Mouse (Mus musculus) embryonic facial prominence, embryonic 10.5 days (tissue): Measurements from ENCODE around the gene Nat9. TPM values are rescaled to one million over a fixed set of nuclear protein-coding genes. Genes with fewer than 3 reads are reported as not detected.

Experiments
- DNase-seq: peaks from one replicate; pipeline ENCODE4 v3.0.0-alpha.2; 2017; ENCODE audit warnings: low spot score
- H3K27ac ChIP-seq: fragments of 300-500 bp; sonication (generic); replicated peaks from 2 replicates; pipeline ENCODE4 v1.5.1; 2016; ENCODE audit warnings: mild to moderate bottlenecking
- H3K27me3 ChIP-seq: fragments of 300-500 bp; sonication (generic); replicated peaks from 2 replicates; pipeline ENCODE4 v1.6.1; 2016; ENCODE audit warnings: low read depth, mild to moderate bottlenecking; ENCODE audit not compliant: poor library complexity, severe bottlenecking
- H3K36me3 ChIP-seq: fragments of 300-500 bp; sonication (generic); replicated peaks from 2 replicates; pipeline ENCODE4 v1.6.1; 2016; ENCODE audit warnings: mild to moderate bottlenecking, moderate library complexity
- H3K4me1 ChIP-seq: fragments of 300-500 bp; sonication (generic); 2 replicates; pipeline ENCODE4 v1.6.1; 2016
- H3K4me3 ChIP-seq: fragments of 300-500 bp; sonication (generic); 2 replicates; pipeline ENCODE4 v1.5.1; 2016; ENCODE audit warnings: mild to moderate bottlenecking, moderate library complexity
- H3K9me3 ChIP-seq: fragments of 300-500 bp; sonication (generic); 2 replicates; pipeline ENCODE4 v1.6.1; 2016; ENCODE audit warnings: mild to moderate bottlenecking
- WGBS: fragments of 180-500 bp; shearing (Covaris S2); methylation state at CpG from one replicate; pipeline ENCODE4 v1.1.7; 2016; 5-methylcytosine and 5-hydroxymethylcytosine counted together
- polyA plus RNA-seq: library from polyadenylated mRNA; unstranded; fragments of >200 nt; fragmentation: Nextera tagmentation; extraction: Ambion mirVana; gene quantifications from 2 replicates; pipeline ENCODE4 v1.2.1, GENCODE M21; 2016

Nat9 gene
- 18.2 and 18.4 TPM in 2 replicates for polyA plus RNA-seq

- Histone ChIP-seq H3K9me3 (no peaks in the 10 kb centered on the region), H3K36me3 (peaks cover 17% of the 10 kb centered on the region), H3K27ac (peak within 1 kb of the TSS; percentile 81), H3K4me1 (peaks cover 34% of the 10 kb centered on the region), H3K27me3 (no peaks in the 10 kb centered on the region), H3K4me3 (peak within 1 kb of the TSS; percentile 69)
- WGBS: 11% methylated on average over 12 of the region's 12 CpGs
- DNase-seq: no peak
Observed at GRCm38 (mm10) chr11:115187693-115188092, at the start of gene Nat9. Gene Nat9 (minus strand): TSS chr11:115187859.

DNA sequence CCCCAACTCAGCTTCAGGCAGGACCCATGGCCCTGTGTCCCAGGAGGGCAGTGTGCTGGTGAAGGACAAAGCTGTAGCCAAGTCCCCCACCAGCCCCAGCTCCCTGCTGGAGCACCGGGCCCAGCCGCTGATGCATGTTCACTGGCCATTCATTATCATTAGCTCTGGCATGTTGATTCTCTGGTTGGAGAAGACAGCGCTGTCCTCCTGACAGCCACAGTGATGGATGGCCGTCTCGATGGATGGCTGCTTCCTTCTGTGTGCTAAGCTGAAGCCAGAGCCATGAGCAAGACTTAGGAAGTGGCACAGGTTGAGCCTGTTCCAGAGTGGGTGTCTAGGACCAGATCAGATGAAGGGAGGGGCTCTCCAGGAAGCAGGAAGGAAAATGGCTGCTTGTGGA lies 48.9 kb upstream of the Nat9 start:
- 68% methylated on average over 5 of the region's 5 CpGs for WGBS
- H3K27ac ChIP-seq: peak overlapping the region; percentile 57; the same call in 1 of the 2 replicates
- H3K4me3 ChIP-seq: no peak overlapping the region
- H3K36me3 ChIP-seq: no peaks in the 10 kb centered on the region; the same call in 1 of the 2 replicates
- peaks cover 66% of the 10 kb centered on the region for H3K4me1 ChIP-seq
- H3K9me3 ChIP-seq: no peaks in the 10 kb centered on the region
- peaks cover 53% of the 10 kb centered on the region for H3K27me3 ChIP-seq
- no peak for DNase-seq

DNA sequence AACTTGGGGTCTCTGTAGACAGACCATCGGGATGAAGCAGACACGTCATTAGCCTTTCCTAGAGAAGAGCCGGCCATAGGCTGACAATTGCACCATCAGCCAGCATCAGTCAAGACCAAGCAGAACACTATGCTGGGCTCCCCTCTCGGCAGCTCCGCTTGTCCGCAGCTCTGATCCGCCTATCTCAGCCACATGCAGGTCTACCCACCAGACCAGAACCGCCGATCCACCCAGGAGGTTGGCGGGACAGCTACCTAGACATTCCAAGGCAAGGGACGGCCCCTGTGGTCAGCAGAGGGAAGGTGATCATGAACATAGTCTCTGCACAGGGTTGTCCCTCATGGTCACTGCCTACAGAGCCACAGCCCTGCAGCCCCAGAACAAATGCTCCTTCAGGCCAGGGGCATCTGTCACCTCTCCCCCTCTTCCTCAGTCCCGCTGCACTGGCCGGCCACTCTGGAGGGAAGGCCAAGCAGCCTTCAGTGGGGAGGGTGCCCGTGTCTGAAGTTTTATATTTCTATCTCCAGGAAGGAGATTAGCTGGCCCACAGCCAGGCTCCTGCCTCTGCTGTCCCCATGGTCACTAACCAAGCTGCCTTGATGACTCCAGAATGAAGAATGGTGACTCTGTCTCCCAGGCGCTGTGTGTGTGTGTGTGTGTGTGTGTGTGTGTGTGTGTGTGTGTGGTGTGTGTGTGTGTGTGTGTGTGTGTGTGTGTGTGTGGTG lies 46.8 kb upstream of the Nat9 start:
- Histone ChIP-seq H3K4me1 (peaks cover 79% of the 10 kb centered on the region), H3K27ac (no peak overlapping the region; the same call in 1 of the 2 replicates), H3K9me3 (no peaks in the 10 kb centered on the region), H3K4me3 (no peak overlapping the region), H3K27me3 (peaks cover 59% of the 10 kb centered on the region), H3K36me3 (no peaks in the 10 kb centered on the region; the same call in 1 of the 2 replicates)
- no peak for DNase-seq
- 84% methylated on average over 15 of the region's 15 CpGs for WGBS

DNA sequence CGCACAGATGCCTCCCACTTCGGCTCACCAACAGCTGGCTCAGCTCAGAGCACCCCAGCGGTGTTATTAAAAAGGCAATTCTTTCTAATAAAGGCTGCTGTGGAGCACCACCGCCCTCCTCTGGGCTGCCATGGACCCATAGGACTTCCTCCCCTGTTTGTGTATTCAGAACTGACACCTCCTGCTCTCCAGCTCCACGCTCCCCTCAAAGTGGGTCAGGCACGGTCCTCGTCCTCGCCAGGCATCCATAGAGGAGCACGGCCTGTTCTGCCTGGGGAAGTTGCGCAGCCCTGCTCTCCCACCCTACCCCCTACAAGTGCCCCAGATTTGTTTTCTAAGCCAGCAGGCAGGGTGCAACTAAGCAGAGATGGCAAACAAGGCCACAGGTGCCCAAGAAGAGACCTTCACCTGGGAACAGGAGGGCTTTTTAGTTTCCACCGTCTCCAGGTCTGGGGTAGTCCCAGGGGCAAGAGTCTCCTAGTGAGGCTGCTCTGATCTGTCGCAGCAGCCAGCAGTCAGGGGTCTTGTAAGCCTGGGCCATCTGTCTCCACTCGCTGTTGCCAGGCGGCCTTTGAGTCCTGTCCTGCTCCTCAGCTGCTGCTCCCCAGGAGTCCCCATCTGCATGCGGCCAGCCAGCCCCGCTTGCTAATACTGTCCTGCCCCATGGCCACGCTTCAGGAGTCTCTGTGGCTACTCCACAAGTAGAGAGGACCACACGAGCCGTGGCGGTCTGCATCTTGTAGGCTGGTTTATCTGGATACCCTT lies 46.0 kb upstream of the Nat9 start:
- DNase-seq: no peak

GRCm38 (mm10) chr11:115232889-115233288 lies 45.2 kb upstream of the Nat9 start:
- no peak overlapping the region for H3K27ac ChIP-seq
- no peak overlapping the region for H3K4me3 ChIP-seq
- 75% methylated on average over 5 of the region's 5 CpGs for WGBS

More for the DNA sequence above, 46.0 kb upstream of the Nat9 start:
- H3K4me3 ChIP-seq: no peak overlapping the region
- 59% methylated on average over 20 of the region's 20 CpGs for WGBS
- peaks cover 84% of the 10 kb centered on the region for H3K4me1 ChIP-seq
- H3K36me3 ChIP-seq: peaks cover under 1% of the 10 kb centered on the region; the same call in 1 of the 2 replicates
- peaks cover 61% of the 10 kb centered on the region for H3K27me3 ChIP-seq
- H3K9me3 ChIP-seq: no peaks in the 10 kb centered on the region
- H3K27ac ChIP-seq: peak overlapping the region; percentile 26; the same call in 1 of the 2 replicates

GRCm38 (mm10) chr11:115231924-115232323 lies 44.3 kb upstream of the Nat9 start:
- DNase-seq: no peak
- Histone ChIP-seq H3K27ac (0 out of 2 replicates have a peak overlapping the region, but pooled peaks have one; percentile 26), H3K27me3 (peaks cover 72% of the 10 kb centered on the region), H3K36me3 (peaks cover 4% of the 10 kb centered on the region; the same call in 1 of the 2 replicates), H3K4me1 (peaks cover 93% of the 10 kb centered on the region), H3K9me3 (no peaks in the 10 kb centered on the region), H3K4me3 (no peak overlapping the region)
- WGBS: 63% methylated on average over 9 of the region's 9 CpGs

More at GRCm38 (mm10) chr11:115232889-115233288, 45.2 kb upstream of the Nat9 start:
- Histone ChIP-seq H3K36me3 (peaks cover 4% of the 10 kb centered on the region; the same call in 1 of the 2 replicates), H3K4me1 (peaks cover 87% of the 10 kb centered on the region), H3K9me3 (no peaks in the 10 kb centered on the region), H3K27me3 (peaks cover 69% of the 10 kb centered on the region)
- DNase-seq: no peak

DNA sequence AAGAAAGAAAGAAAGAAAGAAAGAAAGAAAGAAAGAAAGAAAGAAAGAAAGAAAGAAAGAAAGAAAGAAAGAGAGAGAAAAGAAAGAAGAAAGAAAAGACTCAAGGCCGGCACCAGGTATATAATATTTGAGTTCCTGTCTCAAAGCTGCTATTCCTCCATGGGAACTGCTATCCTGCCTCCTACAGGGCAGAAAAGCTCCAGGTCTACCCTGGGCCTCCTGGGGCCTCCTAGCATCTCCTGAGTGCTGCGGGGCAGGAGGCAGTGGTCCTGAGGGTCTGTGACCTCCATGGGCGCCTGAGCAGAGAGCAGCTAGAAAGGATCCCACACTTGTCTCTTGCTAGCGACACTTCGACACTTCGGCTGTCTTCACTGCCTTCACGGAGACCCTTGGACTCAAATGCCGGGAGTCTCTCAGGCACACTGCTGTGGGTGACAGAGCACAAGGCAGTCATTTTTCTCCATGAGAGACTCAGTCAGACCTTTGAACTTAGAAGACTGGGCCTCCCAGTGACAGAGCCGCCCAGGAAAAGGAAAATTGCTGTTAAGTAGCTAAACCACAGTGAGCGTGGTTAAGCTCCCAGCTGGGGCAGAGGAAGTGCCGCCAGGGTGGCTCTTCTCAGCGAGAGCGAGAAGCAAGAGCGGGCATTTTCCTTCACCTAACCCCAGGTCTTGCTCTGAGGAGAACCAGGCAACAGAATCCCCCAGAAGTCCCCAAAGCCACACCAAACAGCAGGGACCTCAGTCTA lies 43.7 kb upstream of the Nat9 start:
- H3K36me3 ChIP-seq: peaks cover 4% of the 10 kb centered on the region; the same call in 1 of the 2 replicates
- H3K9me3 ChIP-seq: no peaks in the 10 kb centered on the region
- H3K4me1 ChIP-seq: peaks cover 93% of the 10 kb centered on the region
- H3K4me3 ChIP-seq: no peak overlapping the region
- 44% methylated on average over 14 of the region's 14 CpGs for WGBS
- H3K27ac ChIP-seq: peak overlapping the region; percentile 26; the same call in 1 of the 2 replicates
- no peak for DNase-seq
- peaks cover 69% of the 10 kb centered on the region for H3K27me3 ChIP-seq

DNA sequence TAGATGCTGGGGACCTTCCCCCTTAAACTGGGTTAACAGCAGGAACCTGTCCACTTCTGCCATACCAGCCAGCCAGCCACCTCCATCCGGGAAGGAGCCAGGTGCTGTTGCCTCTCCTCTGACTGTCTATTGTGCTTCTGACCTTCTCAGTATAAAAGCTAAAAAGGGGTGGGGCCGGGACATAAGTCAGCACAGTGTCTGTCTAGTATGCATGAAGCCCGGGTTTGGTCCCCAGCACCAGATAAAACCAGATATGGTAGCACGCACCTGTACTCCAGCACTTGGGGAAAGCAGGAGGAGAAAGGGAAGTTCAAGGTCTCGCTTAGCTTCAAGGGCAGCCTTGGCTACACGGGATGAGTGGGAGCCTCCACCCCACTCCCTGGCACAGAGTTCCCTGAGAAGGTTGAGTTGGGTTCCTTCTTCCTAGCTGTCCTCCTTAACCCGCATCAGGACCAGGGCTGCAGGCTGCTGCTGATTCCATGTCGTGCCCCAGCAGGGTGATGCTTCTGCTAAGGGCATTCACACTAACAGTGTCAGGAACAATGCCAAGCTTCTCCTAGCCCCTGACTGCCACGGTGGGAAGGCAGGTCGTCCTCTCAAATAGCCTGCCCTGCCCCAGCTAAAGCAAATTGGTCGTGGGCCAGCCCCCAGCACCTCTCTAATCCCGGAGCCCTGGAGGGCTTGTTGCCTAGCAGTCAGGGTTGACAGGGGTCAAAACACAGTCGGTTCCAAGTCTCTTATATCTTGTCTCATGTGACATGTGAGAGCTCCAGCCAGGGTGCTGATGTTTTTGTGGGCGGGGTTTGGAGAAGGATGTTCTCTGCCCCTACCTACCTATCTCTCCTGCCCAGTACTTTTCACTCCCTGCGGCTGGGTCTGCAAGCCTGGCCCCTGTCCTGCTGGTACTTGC lies 41.6 kb upstream of the Nat9 start:
- H3K9me3 ChIP-seq: no peaks in the 10 kb centered on the region
- H3K27me3 ChIP-seq: peaks cover 75% of the 10 kb centered on the region
- H3K4me3 ChIP-seq: no peak overlapping the region
- H3K4me1 ChIP-seq: peaks cover 95% of the 10 kb centered on the region
- H3K27ac ChIP-seq: peak overlapping the region; percentile 24; the same call in 1 of the 2 replicates
- 44% methylated on average over 15 of the region's 15 CpGs for WGBS
- H3K36me3 ChIP-seq: peaks cover 4% of the 10 kb centered on the region; the same call in 1 of the 2 replicates
- DNase-seq: no peak

DNA sequence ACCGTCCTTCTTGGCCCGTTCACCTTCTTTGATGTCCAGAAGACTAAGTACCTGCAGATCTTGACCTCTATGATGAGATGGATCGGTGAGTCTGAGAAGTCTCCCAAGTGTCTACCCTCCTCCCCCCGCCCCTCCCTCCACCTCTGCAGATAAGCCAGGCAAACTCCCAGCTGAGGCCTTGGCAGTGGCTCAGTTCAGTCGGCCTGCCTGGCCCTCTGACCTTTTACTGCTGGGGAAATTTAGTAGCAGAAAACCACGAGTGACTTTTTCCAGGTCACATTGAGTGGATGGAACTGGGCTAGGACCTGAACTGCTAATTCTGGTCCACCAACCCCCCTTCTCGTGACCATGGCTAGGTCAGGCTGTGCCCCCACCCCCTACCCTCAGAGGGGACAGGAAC lies 40.8 kb upstream of the Nat9 start:
- Histone ChIP-seq H3K36me3 (peaks cover 4% of the 10 kb centered on the region; the same call in 1 of the 2 replicates), H3K4me1 (peaks cover 95% of the 10 kb centered on the region), H3K4me3 (no peak overlapping the region), H3K9me3 (no peaks in the 10 kb centered on the region), H3K27ac (no peak overlapping the region), H3K27me3 (peaks cover 73% of the 10 kb centered on the region)
- WGBS: 56% methylated on average over 7 of the region's 7 CpGs
- DNase-seq: no peak

DNA sequence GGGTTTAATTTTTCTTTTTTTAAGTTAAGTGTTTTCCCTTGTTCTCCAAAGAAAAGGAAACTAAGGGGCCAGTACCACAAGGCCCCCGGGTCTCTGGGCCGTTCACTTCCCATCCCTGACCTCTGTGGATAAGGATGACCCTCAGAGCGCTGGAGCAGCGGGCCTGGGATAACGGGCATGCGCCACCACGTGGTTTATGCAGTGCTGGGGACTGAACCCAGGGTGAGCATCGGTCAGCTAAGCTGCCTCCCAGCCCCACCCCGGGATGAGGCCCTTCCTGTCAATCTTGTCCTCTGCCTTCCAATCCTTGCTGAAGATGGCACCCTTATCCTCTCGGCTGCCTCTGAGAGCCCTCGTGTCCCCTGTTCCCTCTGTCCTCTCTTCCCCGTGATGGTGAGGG lies 40.0 kb upstream of the Nat9 start:
- no peaks in the 10 kb centered on the region for H3K9me3 ChIP-seq
- H3K36me3 ChIP-seq: peaks cover 4% of the 10 kb centered on the region; the same call in 1 of the 2 replicates
- no peak overlapping the region; the same call in 1 of the 2 replicates for H3K27ac ChIP-seq
- WGBS: 18% methylated on average over 12 of the region's 12 CpGs
- 0 out of 2 replicates have a peak overlapping the region, but pooled peaks have one; percentile 5 for H3K4me3 ChIP-seq
- H3K4me1 ChIP-seq: peaks cover 95% of the 10 kb centered on the region
- DNase-seq: no peak
- peaks cover 73% of the 10 kb centered on the region for H3K27me3 ChIP-seq

DNA sequence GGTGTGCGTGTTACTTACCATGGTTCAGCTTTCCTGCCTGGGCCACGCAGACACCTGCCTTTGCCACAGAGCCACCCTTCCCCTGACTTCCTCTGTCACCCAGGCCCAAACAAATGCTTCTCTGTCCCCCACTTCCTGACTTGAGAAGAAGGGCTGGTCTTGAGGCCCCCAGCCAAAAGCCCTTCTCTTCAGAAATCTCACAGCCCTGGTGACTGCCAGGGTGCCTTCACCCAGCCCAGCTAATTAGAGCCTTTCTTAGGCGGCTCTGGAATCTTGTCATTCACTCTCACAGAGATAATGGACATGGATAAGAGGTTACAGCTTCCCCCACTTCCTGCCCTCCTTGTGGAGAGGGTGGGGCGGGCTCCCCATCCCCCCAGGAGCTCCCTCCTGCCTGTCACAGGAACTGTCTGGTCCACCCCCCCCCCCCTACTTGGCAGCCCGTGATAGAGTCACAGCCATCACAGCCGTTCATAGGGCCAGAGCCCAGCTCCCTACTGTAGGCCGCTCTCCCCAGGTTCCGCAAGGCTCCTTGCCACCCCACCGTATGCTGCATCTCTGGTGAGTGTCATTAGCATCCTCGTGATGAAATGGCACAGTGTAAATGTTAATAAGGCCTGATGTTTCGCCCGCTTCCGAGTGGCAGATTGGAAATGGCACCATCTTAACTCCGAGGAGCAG lies 39.3 kb upstream of the Nat9 start:
- Histone ChIP-seq H3K4me3 (no peak overlapping the region), H3K36me3 (peaks cover 4% of the 10 kb centered on the region; the same call in 1 of the 2 replicates), H3K27ac (peak overlapping the region; percentile 35; the same call in 1 of the 2 replicates), H3K9me3 (no peaks in the 10 kb centered on the region), H3K27me3 (peaks cover 74% of the 10 kb centered on the region), H3K4me1 (peaks cover 96% of the 10 kb centered on the region)
- WGBS: 38% methylated on average over 14 of the region's 14 CpGs
- no peak for DNase-seq
